Comparison of ENCODE assay signal across 15 mouse cellular contexts in genomic region chr12:11392525-11392924, GRCm38 (mm10). TPM values are rescaled to one million over a fixed set of nuclear protein-coding genes. Genes with fewer than 3 reads are reported as not detected.
DNase-seq lines count a peak whose midpoint lies in the region; ATAC-seq and TF ChIP-seq lines count a peak whose summit lies in the region.
"Had no signal": no experiment of that assay in that cellular context is flagged by ENCODE, and none has a peak within 500 bp of the region (broad histone marks: within the 10 kb centered on the region; RNA-seq: fewer than 3 reads in every experiment).

No protein-coding gene starts in this region.

- no peak overlapping the region for H3K4me2 ChIP-seq in heart, embryonic 12.5 days
- H3K4me2 ChIP-seq in liver, postnatal 0 days (ENCODE audit: low read depth, low read length), result no peak overlapping the region
- no peak overlapping the region for H3K4me2 ChIP-seq in liver, embryonic 11.5 days
- H3K4me2 ChIP-seq in myocyte (ENCODE audit: low read depth), result peak overlapping the region; percentile 46
- no peak overlapping the region for H3K4me2 ChIP-seq in intestine, postnatal 0 days (replicated peaks; ENCODE audit: low read depth)
- H3K4me2 ChIP-seq: limb, embryonic 13.5 days; midbrain, embryonic 13.5 days had no signal

- no peak overlapping the region for H3K9ac ChIP-seq in heart, embryonic 12.5 days
- no peak overlapping the region for H3K9ac ChIP-seq in liver, postnatal 0 days (replicated peaks)
- no peak overlapping the region for H3K9ac ChIP-seq in liver, embryonic 11.5 days (ENCODE audit: low read depth, low read length)
- no peak overlapping the region for H3K9ac ChIP-seq in intestine, postnatal 0 days (ENCODE audit: low read depth, low read length)
- H3K9ac ChIP-seq: limb, embryonic 13.5 days; midbrain, embryonic 13.5 days had no signal

- H3K27me3 ChIP-seq in heart, embryonic 12.5 days (replicated peaks), result no peaks in the 10 kb centered on the region
- H3K27me3 ChIP-seq in liver, postnatal 0 days (ENCODE audit: insufficient read depth, low read length), result no peaks in the 10 kb centered on the region
- H3K27me3 ChIP-seq in liver, embryonic 11.5 days (replicated peaks; ENCODE audit: control insufficient read depth, insufficient read depth, low read length), result no peaks in the 10 kb centered on the region
- H3K27me3 ChIP-seq in myocyte (ENCODE audit: control insufficient read depth, insufficient read depth, insufficient read length), result no peaks in the 10 kb centered on the region
- H3K27me3 ChIP-seq in intestine, postnatal 0 days (replicated peaks; ENCODE audit: control insufficient read depth, insufficient read depth, low read length), result no peaks in the 10 kb centered on the region
- H3K27me3 ChIP-seq: limb, embryonic 13.5 days; midbrain, embryonic 13.5 days had no signal

- no peak for TF ChIP-seq CTCF in liver, postnatal 0 days (IDR thresholded peaks at IDR 0.05; ENCODE audit: low read depth)
- no peak for TF ChIP-seq CTCF in intestine, postnatal 0 days (IDR thresholded peaks at IDR 0.05; ENCODE audit: low read depth)

- peaks cover 24% of the 10 kb centered on the region for H3K4me1 ChIP-seq in heart, embryonic 12.5 days (replicated peaks)
- H3K4me1 ChIP-seq in liver, postnatal 0 days (ENCODE audit: insufficient read depth), result no peaks in the 10 kb centered on the region
- H3K4me1 ChIP-seq in liver, embryonic 11.5 days (replicated peaks; ENCODE audit: control insufficient read depth, insufficient read depth, low read length), result no peaks in the 10 kb centered on the region
- no peaks in the 10 kb centered on the region for H3K4me1 ChIP-seq in intestine, postnatal 0 days (replicated peaks; ENCODE audit: control insufficient read depth, insufficient read depth, low read length)
- H3K4me1 ChIP-seq: midbrain, embryonic 13.5 days had no signal

- H3K9me3 ChIP-seq in heart, embryonic 12.5 days (replicated peaks), result no peaks in the 10 kb centered on the region
- H3K9me3 ChIP-seq in liver, postnatal 0 days (ENCODE audit: low read length), result no peaks in the 10 kb centered on the region
- H3K9me3 ChIP-seq in liver, embryonic 11.5 days (ENCODE audit: control insufficient read depth, low read length), result no peaks in the 10 kb centered on the region
- no peaks in the 10 kb centered on the region for H3K9me3 ChIP-seq in intestine, postnatal 0 days (ENCODE audit: control insufficient read depth)
- H3K9me3 ChIP-seq: limb, embryonic 13.5 days; midbrain, embryonic 13.5 days had no signal

- no peak overlapping the region for H3ac ChIP-seq in myocyte (ENCODE audit: control insufficient read depth, insufficient read length)

- H3K79me2 ChIP-seq in myocyte (ENCODE audit: control insufficient read depth, insufficient read depth), result no peaks in the 10 kb centered on the region

- no peak for TF ChIP-seq EP300 in liver, postnatal 0 days (IDR thresholded peaks at IDR 0.05; ENCODE audit: low read depth)

- DNase-seq in heart, adult 11 months, result peak; percentile 89
- peak; percentile 13 for DNase-seq in liver, postnatal 0 days
- no peak for DNase-seq in liver, embryonic 11.5 days (ENCODE audit: low spot score)
- peak; percentile 36 to 44 for DNase-seq in lung, adult 18-20 months
- no peak for DNase-seq in right cerebral cortex, postnatal 14 days
- DNase-seq: right cerebral cortex, adult 18-20 months; thymus, postnatal 14 days had no signal

- no peak for ATAC-seq in heart, embryonic 12.5 days (ENCODE audit: insufficient number of reproducible peaks, low FRiP score)
- ATAC-seq in liver, postnatal 0 days, result no peak
- no peak for ATAC-seq in liver, embryonic 11.5 days (replicated peaks; ENCODE audit: low FRiP score)
- no peak for ATAC-seq in intestine, postnatal 0 days
- ATAC-seq: midbrain, embryonic 13.5 days had no signal

- 37% methylated on average over 1 of the region's 1 CpGs for WGBS in heart, embryonic 12.5 days
- WGBS in liver, postnatal 0 days (ENCODE audit: insufficient replicate concordance), result 33% methylated on average over 1 of the region's 1 CpGs
- 18% methylated on average over 1 of the region's 1 CpGs for WGBS in liver, embryonic 11.5 days
- 15% methylated on average over 1 of the region's 1 CpGs for WGBS in intestine, postnatal 0 days

- no peak overlapping the region for H3K4me3 ChIP-seq in heart, embryonic 12.5 days
- H3K4me3 ChIP-seq in liver, postnatal 0 days (ENCODE audit: low read depth, low read length), result no peak overlapping the region
- H3K4me3 ChIP-seq in liver, embryonic 11.5 days (ENCODE audit: low read depth, low read length), result no peak overlapping the region
- H3K4me3 ChIP-seq in myocyte, result no peak overlapping the region
- H3K4me3 ChIP-seq in intestine, postnatal 0 days (ENCODE audit: low read depth, low read length), result no peak overlapping the region
- H3K4me3 ChIP-seq: heart, adult 2 months; limb, embryonic 13.5 days; midbrain, embryonic 13.5 days had no signal

- H3K36me3 ChIP-seq in heart, embryonic 12.5 days, result no peaks in the 10 kb centered on the region
- no peaks in the 10 kb centered on the region for H3K36me3 ChIP-seq in liver, postnatal 0 days (replicated peaks; ENCODE audit: insufficient read depth, low read length)
- no peaks in the 10 kb centered on the region for H3K36me3 ChIP-seq in liver, embryonic 11.5 days (ENCODE audit: control insufficient read depth, insufficient read depth, low read length)
- H3K36me3 ChIP-seq in myocyte (ENCODE audit: control insufficient read depth, insufficient read depth), result no peaks in the 10 kb centered on the region
- no peaks in the 10 kb centered on the region for H3K36me3 ChIP-seq in intestine, postnatal 0 days (ENCODE audit: control insufficient read depth, insufficient read depth)
- H3K36me3 ChIP-seq: limb, embryonic 13.5 days; midbrain, embryonic 13.5 days had no signal

- TF ChIP-seq POLR2A in myocyte (IDR thresholded peaks at IDR 0.05; ENCODE audit: insufficient read length, low read depth), result no peak

- H3K27ac ChIP-seq in heart, embryonic 12.5 days (ENCODE audit: poor library complexity, severe bottlenecking), result no peak overlapping the region
- H3K27ac ChIP-seq in liver, postnatal 0 days (ENCODE audit: low read depth), result no peak overlapping the region
- no peak overlapping the region for H3K27ac ChIP-seq in liver, embryonic 11.5 days (ENCODE audit: low read depth, low read length)
- no peak overlapping the region for H3K27ac ChIP-seq in intestine, postnatal 0 days (ENCODE audit: low read depth, low read length)
- H3K27ac ChIP-seq: heart, adult 2 months; hindbrain, postnatal 0 days; limb, embryonic 13.5 days; midbrain, embryonic 13.5 days had no signal

TF ChIP-seq in myocyte, 11 proteins besides CTCF, POLR2A, EP300 and RAD21:
- TF ChIP-seq MYOD1 (IDR thresholded peaks at IDR 0.05; ENCODE audit: control insufficient read depth in 1 of 3, insufficient read length in 2 of 3, low read depth in 2 of 3) (peak in 1 of 3 experiments; percentile 41), MAX (IDR thresholded peaks at IDR 0.05; ENCODE audit: low read depth) (no peak), MYOG (IDR thresholded peaks at IDR 0.05; ENCODE audit: control insufficient read depth in 1 of 3, insufficient read depth in 1 of 3, insufficient read length in 2 of 3, low read depth in 2 of 3) (peak in 2 of 3 experiments; percentile 26 to 51)

RNA-seq across cellular contexts. Expression of gene Vsnl1, which starts 43.9 kb away (rescaled TPM):
- polyA plus RNA-seq in heart, embryonic 12.5 days (2016; fragmentation: Nextera tagmentation; extraction: Ambion mirVana), result 9.9 and 12.0 TPM in 2 replicates
- polyA plus RNA-seq in liver, postnatal 0 days (2015; fragmentation: Nextera tagmentation; extraction: Ambion mirVana), result not detected in 2 replicates
- 4.4 and 5.9 TPM in 2 replicates for polyA plus RNA-seq in liver, embryonic 11.5 days (2014; fragmentation: Nextera tagmentation; extraction: Ambion mirVana)
- not detected for polyA plus RNA-seq in myocyte (2012; fragmentation: generic; extraction: Trizol)
- polyA plus RNA-seq in intestine, postnatal 0 days (2015; fragmentation: Nextera tagmentation; extraction: Ambion mirVana), result 0.17 and 0.39 TPM in 2 replicates
- polyA plus RNA-seq: C2C12 had no signal

Comparison
In these comparisons a context has a peak if more than half of its experiments do, and no peak if none do; other contexts are left out.
1. DNase-seq: peak in heart, adult 11 months (single experiment), liver, postnatal 0 days (single experiment) and lung, adult 18-20 months (2 of 2); none in liver, embryonic 11.5 days (single experiment) and right cerebral cortex, postnatal 14 days (single experiment).